Mouse (Mus musculus): ENCODE data around the gene Wwc1. TPM values are rescaled to one million over a fixed set of nuclear protein-coding genes. Genes with fewer than 3 reads are reported as not detected.
"Not testable (repeated sequence)": the region's sequence is repeated elsewhere in the genome, so short reads cannot be mapped to it uniquely, and the experiment has no call there.

Gene Wwc1
- total RNA-seq, 2 experiments from 2014 or later: 121 to 137 TPM

DNA sequence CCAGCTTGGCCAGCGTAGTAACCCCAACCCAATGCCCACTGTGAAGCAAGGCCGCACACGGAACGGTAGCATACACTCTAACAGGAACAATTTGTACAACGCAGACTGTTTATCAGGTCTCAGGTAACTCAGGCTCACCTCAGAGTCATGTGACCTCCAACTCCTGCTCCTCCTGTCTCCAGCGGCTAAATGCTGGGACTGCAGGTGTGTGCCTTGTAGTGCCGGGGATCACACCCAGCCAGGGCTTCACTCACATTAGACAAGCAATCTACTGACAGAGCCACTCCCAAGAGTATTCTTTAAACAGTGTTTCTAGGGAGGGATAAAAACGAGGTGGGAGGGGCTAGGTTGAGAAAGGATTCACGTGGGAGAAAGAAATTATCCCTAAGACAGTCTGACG is 168.9 kb downstream of the Wwc1 start:
- no peak for DNase-seq (ENCODE audit: extremely low spot score in 1 of 2, low spot score in 2 of 2)
- no peak for TF ChIP-seq CTCF (IDR thresholded peaks at IDR 0.05)
- Histone ChIP-seq H3K4me3 (no peak overlapping the region), H3K27ac (no peak overlapping the region)
- intact Hi-C loops (cut with DNase I): loop anchor here (10.0 kb wide), 1 partner anchor 977 kb away; the partner anchor contains the start of gene Spdl1

DNA sequence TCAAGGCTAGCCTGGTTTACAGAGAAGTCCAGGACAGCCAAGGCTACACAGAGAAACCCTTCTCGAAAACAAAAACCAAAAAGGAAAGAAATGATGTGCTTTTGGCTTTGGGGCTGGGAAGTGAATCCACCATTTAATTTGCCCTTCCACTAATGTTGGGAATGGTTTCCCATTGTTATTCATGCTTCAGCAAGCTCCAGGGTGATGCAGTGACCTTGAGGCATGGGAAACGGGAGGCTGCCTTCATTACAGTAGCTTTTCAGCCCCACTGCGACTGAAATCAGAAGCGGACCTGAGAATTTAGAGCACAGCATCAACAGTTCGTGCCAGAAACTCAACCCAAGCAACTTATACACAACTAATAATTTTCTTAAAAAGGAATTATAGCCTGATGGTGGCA is 179.0 kb downstream of the Wwc1 start:
- DNase-seq (ENCODE audit: extremely low spot score in 1 of 2, low spot score in 2 of 2): no peak
- TF ChIP-seq CTCF (IDR thresholded peaks at IDR 0.05): no peak
- H3K4me3 ChIP-seq: no peak overlapping the region
- H3K27ac ChIP-seq: no peak overlapping the region
- intact Hi-C loops (cut with DNase I): no loop called here

DNA sequence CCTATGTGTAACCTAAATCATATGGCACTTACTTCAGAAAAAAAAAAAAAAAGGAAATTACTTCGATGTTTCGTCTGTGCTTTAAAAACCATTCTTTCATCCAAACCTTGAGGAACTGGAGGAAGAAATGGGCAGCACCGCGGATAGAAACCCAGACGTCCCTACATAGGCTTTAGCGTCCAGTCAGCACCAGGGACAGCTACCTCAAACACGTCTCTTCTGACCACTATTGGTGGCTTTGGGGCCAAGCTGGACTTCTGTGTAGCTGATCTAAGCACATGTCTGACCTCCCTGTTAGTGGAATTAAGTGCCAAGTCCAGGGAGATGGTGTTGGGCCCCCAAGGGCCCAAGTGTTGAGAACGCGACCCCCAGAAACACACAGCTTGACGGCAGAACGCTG is 181.5 kb downstream of the Wwc1 start, which contains the start of gene Fbll1:
TSS of gene Fbll1 (minus strand) at position 11 of the 400 bp plus-strand sequence.
- Histone ChIP-seq H3K27ac (peak within 1 kb of the TSS; percentile 94), H3K4me3 (peak within 1 kb of the TSS; percentile 60)
- no peak for DNase-seq (ENCODE audit: extremely low spot score in 1 of 2, low spot score in 2 of 2)
- no peak for TF ChIP-seq CTCF (IDR thresholded peaks at IDR 0.05)
- intact Hi-C loops (cut with DNase I): no loop called here

DNA sequence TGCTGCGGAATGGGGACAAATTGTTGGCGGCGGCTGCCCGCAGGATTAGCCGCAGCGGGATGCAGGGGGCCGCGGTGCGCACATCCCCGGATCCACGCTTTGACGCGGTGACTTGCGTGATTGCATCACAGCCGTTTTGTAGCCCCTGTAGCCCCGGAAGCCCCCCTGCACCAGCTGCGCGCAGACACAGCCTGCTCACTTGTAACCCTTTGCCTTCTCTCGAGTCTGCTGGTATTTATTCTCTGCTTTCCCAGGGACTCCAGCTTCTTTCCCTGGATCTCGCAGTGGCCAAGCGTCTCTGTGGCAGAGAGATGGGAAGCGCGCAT is 181.9 kb downstream of the Wwc1 start:
- TF ChIP-seq CTCF (IDR thresholded peaks at IDR 0.05): no peak
- Histone ChIP-seq H3K4me3 (peak overlapping the region; percentile 60), H3K27ac (peak overlapping the region; percentile 94)
- intact Hi-C loops (cut with DNase I): no loop called here
- peak; percentile 79 to 81 for DNase-seq (ENCODE audit: extremely low spot score in 1 of 2, low spot score in 2 of 2)

DNA sequence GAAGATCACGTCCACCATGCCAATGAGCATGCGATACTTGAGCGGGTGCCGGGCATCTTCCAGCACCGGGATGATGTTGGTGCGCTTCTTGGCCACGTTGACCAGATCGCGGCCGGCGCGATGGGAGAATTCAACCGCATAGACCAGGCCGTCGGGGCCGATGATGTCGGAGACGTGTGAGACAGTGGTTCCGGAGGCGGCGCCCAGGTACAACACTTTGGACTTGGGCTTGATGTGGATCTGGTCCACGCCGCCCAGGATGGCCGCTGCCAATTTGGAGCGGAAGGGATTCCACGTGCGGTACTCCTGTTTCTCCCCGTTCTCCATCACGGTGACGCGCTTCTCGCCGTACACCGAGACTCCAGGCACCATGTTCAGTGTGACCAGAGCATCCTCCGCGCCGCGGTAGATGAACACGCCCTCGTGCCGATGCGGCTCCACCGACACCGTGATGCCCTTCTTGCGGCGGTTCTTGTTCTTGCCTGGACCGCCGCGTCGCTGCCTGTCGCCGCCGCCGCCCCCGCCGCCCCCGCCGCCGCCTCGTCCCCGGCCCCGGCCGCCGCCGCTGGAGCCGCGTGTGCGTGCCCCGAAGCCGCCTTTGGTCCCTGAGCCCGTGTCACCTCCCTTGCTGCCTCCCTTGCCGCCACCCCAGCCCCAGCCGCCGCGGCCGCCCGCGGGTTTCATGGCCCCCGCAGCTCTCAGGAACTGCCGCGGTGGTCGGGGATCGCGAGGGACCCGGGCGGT is 182.4 kb downstream of the Wwc1 start:
- peak overlapping the region; percentile 94 for H3K27ac ChIP-seq
- TF ChIP-seq CTCF (IDR thresholded peaks at IDR 0.05): no peak
- peak overlapping the region; percentile 60 for H3K4me3 ChIP-seq
- DNase-seq (ENCODE audit: extremely low spot score in 1 of 2, low spot score in 2 of 2): peak; percentile 46
- intact Hi-C loops (cut with DNase I): no loop called here

DNA sequence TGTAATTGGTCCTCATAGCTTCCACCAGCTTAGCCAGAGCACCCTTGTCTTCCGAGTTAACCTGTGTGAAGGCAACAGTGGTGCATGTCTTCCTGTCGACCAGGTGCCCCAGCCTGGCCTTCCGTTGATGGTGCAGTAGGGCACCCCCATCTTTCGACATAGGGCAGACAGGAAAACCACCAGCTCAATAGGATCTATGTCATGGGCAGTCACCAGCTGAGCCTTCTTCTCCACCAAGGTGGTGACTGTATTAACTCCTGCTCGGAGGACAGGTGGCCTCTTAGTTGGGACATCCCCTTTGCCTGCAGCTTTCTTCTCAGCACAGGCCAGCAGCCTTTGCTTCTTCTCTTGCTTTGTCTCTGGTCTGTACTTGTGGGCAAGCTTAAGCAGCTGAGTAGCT is 187.5 kb downstream of the Wwc1 start:
- DNase-seq (ENCODE audit: extremely low spot score in 1 of 2, low spot score in 2 of 2); H3K27ac ChIP-seq; intact Hi-C loops (cut with DNase I); H3K4me3 ChIP-seq: not testable (repeated sequence)

DNA sequence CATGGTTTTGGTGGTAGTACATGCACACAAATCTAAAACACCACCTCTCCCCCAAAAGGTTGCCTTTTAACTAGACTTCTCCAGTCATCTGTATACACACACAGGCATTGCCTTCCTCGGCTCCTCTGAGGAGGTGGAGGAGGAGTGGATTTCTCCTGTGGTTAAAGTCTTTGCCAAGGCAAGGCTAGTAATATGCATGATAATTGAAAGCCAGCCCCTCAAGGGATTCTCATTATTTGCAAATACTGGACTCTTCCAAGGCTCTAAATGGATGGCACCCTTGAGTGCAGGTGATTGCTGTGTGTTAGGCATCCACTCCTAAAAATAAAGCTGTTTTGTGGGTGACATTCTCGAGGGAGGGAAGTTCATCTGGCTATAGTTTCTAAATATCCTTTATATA is 191.9 kb downstream of the Wwc1 start:
- Histone ChIP-seq H3K27ac (no peak overlapping the region), H3K4me3 (no peak overlapping the region)
- intact Hi-C loops (cut with DNase I): no loop called here
- TF ChIP-seq CTCF (IDR thresholded peaks at IDR 0.05): no peak
- no peak for DNase-seq (ENCODE audit: extremely low spot score in 1 of 2, low spot score in 2 of 2)

Other genes with a start within 250 kb of the Wwc1 start
- gene Pank3, start 211.0 kb downstream of the Wwc1 start, total RNA-seq (2021): 10 to 100 TPM; 33.6 to 36.1 TPM
- gene Fbll1, start 181.6 kb downstream of the Wwc1 start, total RNA-seq (2021): 10 to 100 TPM; 41.4 to 42.3 TPM
- 10 to 100 TPM; 46.8 to 48.4 TPM for gene Rars, start 146.0 kb downstream of the Wwc1 start, total RNA-seq (2021)

Data from left cerebral cortex, adult 2 months (tissue).